Mouse (Mus musculus) liver, embryonic 14.5 days (tissue): ENCODE measurements around the gene Fst. TPM values are rescaled to one million over a fixed set of nuclear protein-coding genes. Genes with fewer than 3 reads are reported as not detected.

ENCODE experiments used
- ATAC-seq: fragments of 200-750 bp; cut with Nextera tagmentation; 2 replicates; pipeline ENCODE4 v1.8.0; 2017; ENCODE audit warnings: moderate number of reproducible peaks, mild to moderate bottlenecking, moderate library complexity; ENCODE audit not compliant: insufficient read depth
- DNase-seq, 3 experiments: peaks; one replicate each; pipeline ENCODE4 v3.0.0-alpha.2; 2012 to 2013; ENCODE audit warnings: low read depth in 3 of 3, low spot score in 3 of 3
- H3K27ac ChIP-seq: fragments of 300-500 bp; sonication (generic); 2 replicates; pipeline ENCODE4 v1.5.1; 2014; ENCODE audit warnings: moderate library complexity, mild to moderate bottlenecking, control low read depth, inconsistent platforms
- H3K27me3 ChIP-seq: fragments of 300-500 bp; sonication (generic); 2 replicates; pipeline ENCODE4 v1.6.1; 2014; ENCODE audit warnings: mild to moderate bottlenecking, low read length, moderate library complexity; ENCODE audit not compliant: control insufficient read depth, insufficient read depth
- H3K36me3 ChIP-seq: fragments of 300-500 bp; sonication (generic); replicated peaks from 2 replicates; pipeline ENCODE4 v1.6.1; 2014; ENCODE audit warnings: low read depth; ENCODE audit not compliant: control insufficient read depth, insufficient read depth
- H3K4me1 ChIP-seq, 2 experiments: fragments of 200-500 bp in 1 of 2; fragments of 300-500 bp in 1 of 2; sonication (generic) in 1 of 2; replicated peaks; 2 replicates each; pipeline ENCODE4 v1.6.1; 2012 to 2014; ENCODE audit warnings: antibody characterized with exemption in 1 of 2, inconsistent platforms in 1 of 2, low read length in 1 of 2; ENCODE audit not compliant: control insufficient read depth in 2 of 2, insufficient read depth in 2 of 2
- H3K4me2 ChIP-seq: fragments of 300-500 bp; sonication (generic); 2 replicates; pipeline ENCODE4 v1.6.1; 2014; ENCODE audit warnings: low read depth, mild to moderate bottlenecking, control low read depth, moderate library complexity
- H3K4me3 ChIP-seq, 2 experiments: fragments of 200-500 bp in 1 of 2; fragments of 300-500 bp in 1 of 2; sonication (generic) in 1 of 2; 2 replicates each; pipeline ENCODE4 v1.5.1; 2012 to 2014; ENCODE audit warnings: low read depth in 2 of 2, low read length in 2 of 2, mild to moderate bottlenecking in 2 of 2, control low read depth in 1 of 2, inconsistent platforms in 1 of 2, moderate library complexity in 1 of 2; ENCODE audit not compliant: insufficient read depth in 1 of 2
- H3K9ac ChIP-seq: fragments of 300-500 bp; sonication (generic); replicated peaks from 2 replicates; pipeline ENCODE4 v1.6.1; 2014; ENCODE audit warnings: mild to moderate bottlenecking, control low read depth, moderate library complexity
- H3K9me3 ChIP-seq: fragments of 300-500 bp; sonication (generic); 2 replicates; pipeline ENCODE4 v1.6.1; 2016; ENCODE audit warnings: low read length, mixed read lengths; ENCODE audit not compliant: control insufficient read depth
- CTCF ChIP-seq: IDR thresholded peaks from 2 replicates; pipeline ENCODE4 v1.5.1; 2016; ENCODE audit warnings: antibody characterized with exemption, low read depth, control low read depth
- EP300 ChIP-seq: IDR thresholded peaks from 2 replicates; pipeline ENCODE4 v1.6.1; 2016; ENCODE audit warnings: antibody characterized with exemption, low read depth
- WGBS: fragments of 180-500 bp; shearing (Covaris S2); extraction: QIAGEN DNeasy Blood & Tissue Kit; methylation state at CpG from one replicate; pipeline ENCODE4 v1.1.7; 2014; ENCODE audit not compliant: insufficient replicate concordance; 5-methylcytosine and 5-hydroxymethylcytosine counted together
- polyA plus RNA-seq, 2 experiments: library from polyadenylated mRNA; depleted of rRNA in 1 of 2; stranded (reverse) in 1 of 2; unstranded in 1 of 2; fragments of >200 nt; fragmentation: Nextera tagmentation in 1 of 2; extraction: Ambion mirVana in 1 of 2; gene quantifications; 2 replicates each; pipeline versions ENCODE4 v1.2.1 to v1.2.3; 2012 to 2014

Gene Fst
- polyA plus RNA-seq, 2 experiments, result 2.8 to 4.3 TPM

GRCm38 (mm10) chr13:114460306-114460892, 1.6 kb upstream of the Fst start:
- Histone ChIP-seq H3K4me3 (peak overlapping the region; percentile 20 to 46), H3K27ac (no peak overlapping the region), H3K27me3 (peaks cover 62% of the 10 kb centered on the region), H3K36me3 (no peaks in the 10 kb centered on the region), H3K4me2 (peak overlapping the region; percentile 54), H3K9me3 (no peaks in the 10 kb centered on the region), H3K4me1 (peaks cover 0 to 2% of the 10 kb centered on the region in 2 experiments; a peak in 1 of 4 replicates), H3K9ac (no peak overlapping the region)
- TF ChIP-seq CTCF (peak; percentile 43), EP300 (no peak)
- DNase-seq, result peak in 2 of 3 experiments; percentile 18 to 24
- under 1% methylated on average over 29 of the region's 29 CpGs for WGBS
- 0 out of 2 replicates have a peak, but pooled peaks have one; percentile 17 for ATAC-seq

GRCm38 (mm10) chr13:114459701-114460160, 980 bp upstream of the Fst start:
- Histone ChIP-seq H3K4me2 (peak overlapping the region; percentile 54), H3K4me3 (peak overlapping the region; percentile 34 to 46; a peak in 3 of 4 replicates), H3K9ac (no peak overlapping the region), H3K9me3 (no peaks in the 10 kb centered on the region), H3K36me3 (no peaks in the 10 kb centered on the region), H3K27ac (no peak overlapping the region), H3K27me3 (peaks cover 68% of the 10 kb centered on the region), H3K4me1 (no peaks in the 10 kb centered on the region)
- no peak for DNase-seq
- no peak for ATAC-seq
- 1% methylated on average over 15 of the region's 16 CpGs for WGBS
- TF ChIP-seq EP300, result no peak

DNA sequence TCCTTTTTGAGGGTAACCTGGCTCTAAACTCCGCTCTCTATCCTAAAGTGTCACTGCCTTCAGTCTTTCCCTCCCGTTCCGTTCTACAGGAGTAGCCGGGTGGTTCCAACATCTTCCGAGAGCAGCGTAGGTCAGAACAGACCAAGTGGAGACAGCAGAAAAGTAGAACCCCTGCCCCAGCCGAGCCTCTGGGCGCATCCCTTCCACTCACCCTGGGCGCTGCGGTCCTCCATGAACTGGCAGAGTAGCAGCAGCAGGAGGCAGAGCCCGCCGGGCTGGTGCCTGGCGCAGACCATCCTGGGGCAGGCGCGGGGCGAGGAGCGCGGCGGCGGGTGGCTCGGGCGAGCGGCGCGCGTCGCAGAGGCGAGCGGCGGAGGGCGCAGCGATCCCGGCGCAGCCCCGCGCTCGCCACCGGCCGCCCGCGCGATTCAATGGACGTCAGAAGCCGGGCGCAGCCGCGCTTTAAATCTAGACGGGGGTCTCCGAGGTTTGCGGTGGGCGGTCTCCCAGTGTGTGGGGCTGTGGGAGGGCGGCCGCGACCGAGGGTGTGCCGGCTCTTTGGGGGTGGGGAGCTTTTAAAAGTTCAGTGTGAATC, 363 bp downstream of the Fst start:
- no peaks in the 10 kb centered on the region for H3K4me1 ChIP-seq
- no peak overlapping the region for H3K9ac ChIP-seq
- peaks cover 68% of the 10 kb centered on the region for H3K27me3 ChIP-seq
- WGBS, result under 1% methylated on average over 54 of the region's 56 CpGs
- peak; percentile 15; the same call in 1 of the 2 replicates for ATAC-seq
- DNase-seq, result no peak
- no peaks in the 10 kb centered on the region for H3K9me3 ChIP-seq
- TF ChIP-seq CTCF (no peak), EP300 (no peak)
- no peaks in the 10 kb centered on the region for H3K36me3 ChIP-seq
- H3K27ac ChIP-seq, result no peak overlapping the region
- peak overlapping the region; percentile 40 to 46 for H3K4me3 ChIP-seq
- H3K4me2 ChIP-seq, result peak overlapping the region; percentile 54

- DNase-seq (no peak), ATAC-seq (no peak)
- Histone ChIP-seq H3K4me3 (peak overlapping the region; percentile 40 to 46), H3K4me2 (peak overlapping the region; percentile 54), H3K36me3 (no peaks in the 10 kb centered on the region), H3K27ac (no peak overlapping the region), H3K9ac (no peak overlapping the region), H3K4me1 (no peaks in the 10 kb centered on the region), H3K9me3 (no peaks in the 10 kb centered on the region), H3K27me3 (peaks cover 68% of the 10 kb centered on the region)
- TF ChIP-seq CTCF, result no peak
- TF ChIP-seq EP300, result no peak
- 1% methylated on average over 15 of the region's 15 CpGs for WGBS
Observed at GRCm38 (mm10) chr13:114457567-114458120, 1.1 kb downstream of the Fst start.

DNA sequence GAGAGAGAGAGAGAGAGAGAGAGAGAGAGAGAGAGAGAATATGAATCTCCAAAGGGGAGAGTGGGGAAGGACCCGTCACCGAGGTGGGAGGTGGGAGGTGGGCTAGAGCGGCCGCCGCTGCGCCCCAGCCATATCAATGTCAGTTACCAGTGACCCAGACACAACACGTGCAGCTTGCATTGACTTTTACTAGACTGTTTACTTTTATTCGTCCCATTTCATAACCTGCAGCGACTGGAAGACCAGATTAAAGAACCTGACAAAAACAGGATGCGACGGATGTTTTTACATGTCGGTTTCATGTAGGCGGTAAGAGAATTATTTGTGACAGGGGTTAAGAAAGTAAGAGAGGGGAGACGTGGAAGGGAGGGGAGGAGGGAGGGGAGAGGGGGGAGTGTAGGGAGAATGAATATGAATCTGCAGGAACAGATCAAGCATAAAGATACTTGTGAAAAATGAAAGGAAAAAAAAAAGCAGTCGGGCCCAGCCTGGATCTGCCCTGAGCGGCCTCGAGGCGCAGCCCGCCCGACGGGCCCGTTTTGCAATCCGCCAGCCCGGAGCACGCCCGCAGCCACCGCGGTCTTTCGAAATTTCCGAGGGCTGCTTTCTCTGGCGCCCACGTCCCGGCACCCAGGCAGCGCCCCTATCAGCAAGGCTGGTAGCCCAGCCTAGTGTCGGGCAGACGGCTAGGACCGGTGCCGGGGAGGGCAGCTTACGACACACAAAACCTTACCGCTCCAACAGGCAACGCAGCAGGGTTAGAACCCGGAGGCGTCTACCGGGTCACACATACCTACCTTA, 1.8 kb downstream of the Fst start:
- DNase-seq, result no peak
- Histone ChIP-seq H3K9me3 (no peaks in the 10 kb centered on the region), H3K36me3 (no peaks in the 10 kb centered on the region), H3K4me2 (peak overlapping the region; percentile 54), H3K27me3 (peaks cover 68% of the 10 kb centered on the region), H3K9ac (no peak overlapping the region), H3K4me3 (peak overlapping the region; percentile 6 to 46; a peak in 3 of 4 replicates), H3K4me1 (no peaks in the 10 kb centered on the region), H3K27ac (no peak overlapping the region)
- no peak for TF ChIP-seq CTCF
- no peak for TF ChIP-seq EP300
- 1% methylated on average over 44 of the region's 44 CpGs for WGBS
- no peak for ATAC-seq
